1 mouse cellular context compared by ENCODE assay signal in genomic region chr9:109053851-109054250, GRCm38 (mm10).
TF ChIP-seq lines count a peak whose summit lies in the region.

No protein-coding gene starts in this region.

TF ChIP-seq in CH12.LX, 34 proteins besides CTCF, POLR2A, EP300 and RAD21:
- TF ChIP-seq NRF1 (IDR thresholded peaks at IDR 0.05; ENCODE audit: low read depth, low read length) = no peak
- no peak for TF ChIP-seq HCFC1 (IDR thresholded peaks at IDR 0.05; ENCODE audit: low read depth, low read length)
- no peak for TF ChIP-seq CHD2 (IDR thresholded peaks at IDR 0.05; ENCODE audit: low read length)
- TF ChIP-seq ZNF384 (IDR thresholded peaks at IDR 0.05; ENCODE audit: low read depth, low read length) = no peak
- TF ChIP-seq BHLHE40 (IDR thresholded peaks at IDR 0.05; ENCODE audit: low read depth, low read length) = no peak
- TF ChIP-seq TCF12 (IDR thresholded peaks at IDR 0.05; ENCODE audit: low read depth, low read length) = no peak
- no peak for TF ChIP-seq MAFK (IDR thresholded peaks at IDR 0.05; ENCODE audit: insufficient replicate concordance, low read length)
- TF ChIP-seq ELF1 (IDR thresholded peaks at IDR 0.05; ENCODE audit: low read depth, low read length) = no peak
- TF ChIP-seq USF2 (conservative IDR thresholded peaks at IDR 0.05; ENCODE audit: low read depth, low read length) = no peak
- no peak for TF ChIP-seq MYC (IDR thresholded peaks at IDR 0.05; ENCODE audit: low read depth, low read length)
